8 mouse cellular contexts compared by ENCODE assay signal in genomic region chr5:64579494-64580339, GRCm38 (mm10).
A peak's percentile ranks its signal among the peaks of the same experiment; 100 is the strongest.
DNase-seq lines count a peak whose midpoint lies in the region; ATAC-seq lines count a peak whose summit lies in the region.

No protein-coding gene starts in this region.

- DNase-seq in layer of hippocampus, adult 11-12 months (ENCODE audit: low spot score), result peak; percentile 14
- DNase-seq in layer of hippocampus, adult 18-20 months (ENCODE audit: low spot score in 2 of 2), result no peak
- DNase-seq in embryo, embryonic 10.5 days (ENCODE audit: low spot score), result peak; percentile 55
- peak; percentile 96 for DNase-seq in kidney, adult 11 months
- DNase-seq in lung, adult 18-20 months, result peak; percentile 80 to 88
- peak; percentile 65 for DNase-seq in skeletal muscle tissue, adult 2 months (ENCODE audit: low read depth, low spot score)
- no peak for DNase-seq in left cerebral cortex, adult 11 months (ENCODE audit: low spot score)

- 0 out of 2 replicates have a peak, but pooled peaks have one; percentile 14 for ATAC-seq in granulocyte monocyte progenitor cell, adult 5-6 weeks (replicated peaks; ENCODE audit: poor library complexity, severe bottlenecking)

Comparison
In these comparisons a context has a peak if more than half of its experiments do, and no peak if none do; other contexts are left out.
1. DNase-seq: peak in layer of hippocampus, adult 11-12 months (single experiment), embryo, embryonic 10.5 days (single experiment), kidney, adult 11 months (single experiment), lung, adult 18-20 months (2 of 2) and skeletal muscle tissue, adult 2 months (single experiment); none in layer of hippocampus, adult 18-20 months (0 of 2) and left cerebral cortex, adult 11 months (single experiment).